Mouse (Mus musculus) embryo, embryonic 11 days (tissue): ENCODE measurements around the gene Gng3.
"Not testable (repeated sequence)": the region's sequence is repeated elsewhere in the genome, so short reads cannot be mapped to it uniquely, and the experiment has no call there.

Source experiments
- DNase-seq: peaks from one replicate; pipeline ENCODE4 v3.0.0-alpha.2; 2015

Gene Gng3

DNA sequence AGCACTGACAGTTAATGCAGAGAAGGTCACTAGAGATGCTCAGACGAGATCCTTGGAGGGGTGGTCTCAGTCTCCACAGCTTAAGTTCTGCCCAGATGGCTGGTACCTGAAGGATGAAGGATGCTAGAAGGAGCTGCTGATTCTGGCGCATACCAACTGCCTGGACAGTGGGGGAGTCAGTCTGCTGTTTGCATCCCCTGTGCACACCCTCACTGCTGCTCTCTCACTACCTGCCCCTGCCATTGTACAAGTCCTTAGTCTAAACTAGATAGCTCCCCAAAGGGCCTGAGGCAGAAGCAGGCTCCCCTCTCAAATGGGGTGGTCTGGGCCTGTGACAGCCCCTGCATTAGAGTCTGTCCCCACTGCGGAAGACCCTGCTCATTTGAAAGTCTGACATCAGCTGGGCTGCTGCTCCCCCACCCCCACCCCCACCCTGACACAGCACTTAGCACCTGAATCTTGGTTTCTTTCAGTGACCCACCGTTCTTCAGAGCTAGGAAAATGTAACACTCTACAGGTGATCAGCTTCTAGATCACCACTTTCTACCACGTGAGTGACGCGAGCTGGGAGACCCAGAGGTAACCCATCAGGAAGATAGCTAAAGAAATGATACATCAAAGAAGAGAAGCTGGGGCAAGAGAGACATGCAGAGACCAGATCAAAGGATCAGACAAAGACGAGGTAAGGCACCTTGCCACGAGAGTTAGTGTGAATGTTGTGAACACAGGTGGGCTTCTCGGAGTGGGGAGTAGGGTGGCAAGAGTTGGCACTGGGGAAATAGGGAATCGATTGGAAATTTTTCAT lies at the start of gene Gng3:
Gene Gng3 (minus strand): TSS at position 92 of the 805 bp plus-strand sequence.
- peak; percentile 57 for DNase-seq

DNA sequence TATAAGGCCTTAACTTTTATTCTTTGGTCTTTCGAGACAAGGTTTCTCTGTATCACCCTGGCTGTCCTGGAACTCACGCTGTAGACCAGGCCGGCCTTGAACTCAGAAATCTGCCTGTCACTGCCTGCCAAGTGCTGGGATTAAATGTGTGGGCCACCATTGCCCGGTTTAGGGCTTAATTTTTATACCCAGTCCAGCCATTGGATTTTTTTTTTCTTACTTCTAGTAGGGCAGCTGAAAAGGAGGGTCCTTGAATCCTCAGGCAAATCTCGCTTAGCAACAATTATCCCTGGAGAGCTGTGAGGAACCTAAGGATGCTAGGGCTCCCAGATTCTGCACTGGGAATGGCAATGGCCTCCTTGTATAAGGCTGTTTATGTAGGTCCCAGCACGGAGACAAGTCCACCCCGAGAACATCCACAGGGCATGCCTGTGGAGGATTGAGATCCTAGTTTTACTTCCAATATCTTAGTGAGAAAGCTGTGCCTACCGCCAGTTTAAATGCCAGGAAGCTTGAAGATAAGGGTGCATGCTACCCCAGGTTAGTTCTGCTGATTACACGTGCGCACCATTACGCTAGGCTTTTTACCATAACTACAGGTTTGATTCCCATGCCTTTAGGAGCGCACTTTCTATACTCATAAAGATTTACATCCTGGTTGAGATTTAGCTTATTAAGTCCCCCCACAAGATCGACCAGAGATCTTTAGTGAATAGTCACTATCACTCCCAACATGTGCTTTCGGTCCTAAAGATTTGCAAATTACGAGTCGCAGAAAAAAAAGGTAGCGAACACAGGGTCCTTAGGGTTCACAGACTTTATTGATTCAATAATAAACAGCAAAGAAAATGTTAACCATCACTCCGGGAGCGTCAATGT lies 48.8 kb upstream of the Gng3 start:
- no peak for DNase-seq

DNA sequence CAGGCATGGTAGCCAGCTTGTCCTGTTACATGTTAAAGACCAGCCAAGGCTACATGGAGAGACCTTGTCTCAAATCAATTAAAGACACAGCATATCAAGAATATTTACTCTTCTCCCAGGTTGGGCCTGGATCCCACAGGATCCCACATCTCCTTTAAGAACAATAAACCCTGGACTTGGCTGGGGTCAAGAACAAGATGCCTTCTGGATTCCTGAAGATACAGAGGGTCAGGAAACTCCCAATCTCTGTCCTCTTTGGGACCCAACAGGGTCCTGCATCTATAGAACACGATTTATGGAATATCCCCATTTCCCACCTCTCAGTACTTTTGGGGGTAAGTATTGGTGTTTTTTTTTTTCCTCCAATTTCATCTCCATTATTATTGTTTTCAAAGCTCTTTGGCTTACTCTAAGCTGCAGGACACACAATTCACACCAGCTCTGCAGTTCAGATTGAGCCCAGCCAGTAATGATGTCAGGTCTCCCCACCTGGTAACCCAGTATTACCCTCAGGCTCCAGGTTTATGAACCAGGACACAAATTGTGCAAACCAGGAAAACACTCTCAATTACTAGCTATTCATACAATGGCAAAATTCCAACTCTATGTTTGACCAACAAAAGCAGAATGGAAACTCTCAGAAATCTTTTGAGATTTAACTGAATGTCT lies 48.1 kb upstream of the Gng3 start:
- DNase-seq: no peak

DNA sequence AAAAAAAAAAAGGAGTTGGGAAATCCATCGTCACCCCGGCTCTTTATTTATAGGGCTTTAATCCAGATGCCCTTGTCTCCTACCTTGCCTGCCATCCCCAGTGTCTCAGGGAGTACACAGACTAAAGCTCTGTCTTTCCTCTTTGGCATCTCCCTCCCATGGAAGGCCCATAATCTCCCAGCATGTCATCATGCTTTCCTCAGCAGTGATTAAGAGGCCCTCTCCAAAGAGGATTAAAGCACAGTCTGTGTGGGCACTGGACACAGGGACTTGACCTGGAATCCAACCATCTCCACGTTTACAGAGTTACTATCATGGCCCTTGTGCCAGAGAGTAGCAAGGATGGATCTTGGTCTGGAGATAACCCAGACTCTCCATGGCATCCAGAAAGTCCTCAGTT lies 44.6 kb upstream of the Gng3 start, which contains the start of the genes Lbhd1 and Gm49403:
Gene Lbhd1 (plus strand): TSS at position 117 of the 400 bp plus-strand sequence.
Gene Gm49403 (plus strand): TSS at position 315 of the 400 bp plus-strand sequence.
- DNase-seq: no peak

DNA sequence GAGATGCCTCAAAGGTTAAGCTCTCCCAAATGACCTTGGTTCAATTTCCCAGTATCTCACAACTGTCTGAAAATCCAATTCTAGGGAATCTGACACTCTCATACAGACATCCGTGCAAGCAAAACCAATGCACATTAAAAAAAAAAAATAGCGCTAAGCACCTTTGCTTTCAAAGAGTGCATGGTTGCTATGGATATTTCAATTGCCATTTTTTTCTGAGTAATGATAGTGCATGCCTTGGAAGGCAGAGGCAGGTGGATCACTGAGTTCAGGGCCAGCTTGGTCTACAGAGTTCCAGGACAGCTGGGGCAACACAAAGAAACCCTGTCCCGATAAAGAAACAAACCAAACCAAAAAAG lies 42.0 kb upstream of the Gng3 start:
- DNase-seq: no peak

DNA sequence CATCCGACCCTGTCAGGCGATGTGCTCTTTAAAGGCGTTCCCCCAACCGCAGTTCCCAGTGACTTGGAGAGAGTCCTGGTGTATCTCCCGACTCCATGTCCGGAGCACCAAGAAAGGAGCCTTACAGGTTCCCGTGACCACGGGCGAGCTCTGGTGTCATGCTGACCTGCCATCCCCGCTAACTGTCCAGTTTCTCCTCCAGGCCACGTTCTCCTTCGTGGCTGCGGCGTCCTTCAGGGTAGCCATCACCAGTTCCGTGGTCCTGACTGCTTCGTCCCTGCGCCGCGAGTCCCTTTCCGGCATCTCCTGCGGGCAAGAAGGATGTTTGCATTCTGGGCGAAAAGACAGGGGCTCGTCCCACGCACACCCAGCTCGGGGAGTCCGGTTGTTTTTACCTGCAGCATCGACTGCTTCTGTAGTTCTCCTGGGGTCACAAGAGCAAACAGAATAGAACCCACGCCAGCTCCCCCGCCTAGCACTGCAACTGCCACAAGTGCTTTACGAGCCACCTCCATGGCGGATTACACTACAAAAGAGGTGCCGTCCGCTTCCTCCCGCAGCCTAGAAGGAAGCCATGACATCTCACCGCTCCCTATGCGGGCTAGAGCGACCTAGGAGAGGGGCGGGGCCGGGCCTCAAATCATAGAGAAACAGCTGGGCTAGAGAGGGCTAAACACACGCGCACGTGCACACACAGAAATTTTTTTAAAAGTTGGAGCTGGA lies 41.5 kb upstream of the Gng3 start, which contains the start of gene Uqcc3:
Gene Uqcc3 (minus strand): TSS at position 613 of the 723 bp plus-strand sequence.
- DNase-seq: peak; percentile 95

DNA sequence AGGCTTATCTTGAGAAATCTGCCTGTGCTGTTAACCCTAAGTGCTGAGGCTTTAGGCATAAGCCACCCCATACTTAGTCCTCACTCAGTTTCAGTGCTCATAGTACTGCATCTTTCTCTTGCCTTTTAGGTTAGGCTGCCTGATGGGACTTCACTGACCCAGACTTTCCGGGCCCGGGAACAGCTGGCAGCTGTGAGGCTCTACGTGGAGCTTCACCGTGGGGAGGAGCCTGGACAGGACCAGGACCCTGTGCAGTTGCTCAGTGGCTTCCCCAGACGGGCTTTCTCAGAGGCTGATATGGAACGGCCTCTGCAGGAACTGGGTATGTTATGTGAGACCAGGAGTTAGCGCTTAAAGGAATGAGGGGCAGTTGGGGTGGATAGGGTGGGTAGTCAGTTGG lies 36.0 kb upstream of the Gng3 start:
- DNase-seq: no peak

DNA sequence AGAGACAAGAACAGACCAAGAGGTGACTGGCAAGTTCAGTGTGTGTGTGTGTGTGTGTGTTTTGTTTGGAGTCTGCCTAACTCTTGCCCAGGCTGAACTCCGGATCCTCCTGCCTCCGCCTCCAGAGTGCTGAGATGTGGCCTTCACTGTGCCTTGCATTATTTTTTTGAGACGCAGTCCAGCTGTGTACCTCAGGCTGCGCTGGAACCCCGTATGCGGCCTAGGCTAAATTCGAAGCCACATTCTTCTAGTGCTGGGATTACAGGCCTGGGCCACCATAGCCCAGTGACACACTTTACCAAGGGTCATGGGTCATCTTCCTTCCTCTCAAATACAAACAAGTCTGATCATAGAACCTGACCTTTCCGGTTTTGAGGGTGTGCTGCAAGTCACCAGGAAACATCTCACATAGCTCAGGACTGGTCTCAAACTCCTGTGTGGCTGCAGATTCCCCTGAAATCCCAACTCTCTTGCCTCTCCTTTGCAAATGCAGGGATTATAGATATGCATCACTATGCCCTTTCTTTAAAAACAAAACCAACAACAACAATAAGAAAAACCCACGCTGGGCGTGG lies 33.4 kb upstream of the Gng3 start:
- DNase-seq: no peak

DNA sequence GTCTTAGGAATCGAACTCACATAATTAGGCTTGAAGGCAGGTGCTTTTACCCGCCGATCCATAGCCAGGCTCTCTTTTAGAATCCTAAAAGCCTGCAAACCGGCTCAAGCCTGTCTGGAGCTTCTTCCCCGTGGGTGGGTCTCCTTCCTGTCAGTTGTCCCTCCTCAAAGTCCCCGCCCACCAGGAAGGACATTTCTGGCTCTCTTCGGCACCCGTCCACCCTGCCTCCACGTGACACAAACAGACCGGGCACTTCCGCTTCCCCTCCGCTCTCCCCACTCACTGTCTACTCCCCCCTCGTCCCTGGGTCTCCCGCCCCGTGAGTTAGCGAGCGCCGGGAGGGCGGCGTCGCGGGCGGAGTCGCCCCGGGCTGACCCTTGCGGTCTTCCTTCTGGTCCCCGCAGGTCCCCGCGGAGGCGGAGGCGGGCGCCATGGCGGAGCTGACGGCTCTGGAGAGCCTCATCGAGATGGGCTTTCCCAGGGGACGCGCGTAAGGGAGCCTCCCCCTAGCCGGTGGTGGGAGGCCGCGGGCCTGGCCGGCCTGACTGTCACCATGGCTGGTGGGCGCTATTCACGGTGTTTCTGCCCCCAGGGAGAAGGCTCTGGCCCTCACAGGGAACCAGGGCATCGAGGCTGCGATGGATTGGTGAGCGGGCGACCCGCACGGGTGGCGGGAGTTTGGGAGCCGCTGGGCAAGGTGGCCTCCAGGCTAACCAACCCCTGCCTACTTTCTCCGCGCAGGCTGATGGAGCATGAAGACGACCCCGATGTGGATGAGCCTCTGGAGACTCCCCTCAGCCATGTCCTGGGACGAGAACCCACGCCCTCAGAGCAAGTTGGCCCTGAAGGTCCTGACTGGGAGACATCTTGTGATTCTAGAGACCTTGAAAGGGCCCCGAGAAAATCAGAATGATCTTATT lies 32.5 kb upstream of the Gng3 start, which contains the start of gene Ubxn1:
Gene Ubxn1 (plus strand): TSS at position 230 of the 920 bp plus-strand sequence.
- DNase-seq: peak; percentile 96

DNA sequence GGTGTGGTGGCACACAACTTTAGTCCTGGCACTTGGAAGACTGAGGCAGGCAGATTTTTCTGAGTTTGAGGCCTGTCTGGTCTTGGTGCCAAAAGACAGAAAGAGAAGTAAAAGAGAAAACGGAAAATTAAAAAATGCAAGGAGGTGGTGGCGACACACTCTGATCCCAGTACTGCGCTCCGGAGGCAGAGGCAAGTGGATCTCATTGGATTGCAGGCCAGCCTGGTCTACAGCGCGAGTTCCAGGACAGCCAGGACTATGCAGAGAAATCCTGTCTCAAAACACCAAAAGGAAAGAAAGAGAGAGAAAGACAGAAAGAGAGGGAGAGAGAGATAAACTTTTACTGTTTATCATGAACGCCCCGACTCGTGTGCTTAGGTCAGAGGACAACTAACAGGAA lies 31.8 kb upstream of the Gng3 start:
- no peak for DNase-seq

DNA sequence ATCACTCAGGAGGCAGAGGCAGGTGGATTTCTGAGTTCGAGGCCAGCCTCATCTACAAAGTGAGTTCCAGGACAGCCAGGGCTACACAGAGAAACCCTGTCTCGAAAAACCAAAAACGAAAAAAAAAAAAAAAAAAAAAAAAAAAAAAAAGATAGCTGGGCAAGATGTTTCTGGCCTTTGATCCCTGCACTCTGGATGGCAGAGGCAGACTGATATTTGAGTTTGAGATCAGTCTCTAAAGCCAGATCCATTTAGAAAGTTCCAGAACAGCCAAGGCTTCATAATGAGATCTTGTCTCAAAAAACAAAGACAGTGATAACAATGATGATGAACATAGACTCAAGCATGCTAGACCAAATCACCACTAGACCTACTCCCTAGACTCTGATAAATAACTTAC lies 31.4 kb upstream of the Gng3 start:
- not testable (repeated sequence) for DNase-seq

DNA sequence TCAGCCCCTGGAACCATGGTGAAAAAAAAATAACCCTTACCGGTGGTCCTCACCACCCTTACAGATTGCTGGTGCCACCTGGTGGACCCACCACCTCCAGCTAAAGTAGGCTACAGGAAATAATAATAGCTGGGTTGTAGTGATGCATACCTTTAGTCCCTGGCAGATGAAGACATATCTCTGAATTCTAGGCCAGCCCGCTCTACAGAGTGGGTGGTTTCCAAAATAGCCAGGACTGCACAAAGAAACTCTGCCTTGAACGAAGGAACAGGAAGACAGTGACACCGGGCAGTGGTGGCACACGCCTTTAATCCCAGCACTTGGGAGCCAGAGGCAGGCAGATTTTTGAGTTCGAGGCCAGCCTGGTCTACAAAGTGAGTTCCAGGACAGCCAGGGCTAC lies 25.3 kb upstream of the Gng3 start:
- DNase-seq: no peak

DNA sequence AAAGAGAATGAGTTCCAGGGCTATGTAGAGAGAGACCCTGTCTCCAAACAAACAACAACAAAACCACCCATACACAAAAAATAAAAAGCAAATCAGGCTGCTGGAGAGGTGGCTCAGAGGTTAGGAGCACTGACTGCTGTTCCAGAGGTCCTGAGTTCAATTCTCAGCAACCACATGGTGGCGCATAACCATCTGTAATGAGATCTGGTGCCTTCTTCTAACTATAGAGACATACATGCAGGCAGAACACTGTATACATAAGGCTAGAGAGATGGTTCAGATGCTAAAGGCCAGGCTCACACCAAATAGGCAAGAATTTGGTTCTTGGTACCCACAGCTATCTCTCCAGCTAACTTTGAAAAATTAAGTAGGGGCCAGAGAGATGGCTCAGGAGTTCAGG lies 20.0 kb upstream of the Gng3 start:
- DNase-seq: peak; percentile 31

DNA sequence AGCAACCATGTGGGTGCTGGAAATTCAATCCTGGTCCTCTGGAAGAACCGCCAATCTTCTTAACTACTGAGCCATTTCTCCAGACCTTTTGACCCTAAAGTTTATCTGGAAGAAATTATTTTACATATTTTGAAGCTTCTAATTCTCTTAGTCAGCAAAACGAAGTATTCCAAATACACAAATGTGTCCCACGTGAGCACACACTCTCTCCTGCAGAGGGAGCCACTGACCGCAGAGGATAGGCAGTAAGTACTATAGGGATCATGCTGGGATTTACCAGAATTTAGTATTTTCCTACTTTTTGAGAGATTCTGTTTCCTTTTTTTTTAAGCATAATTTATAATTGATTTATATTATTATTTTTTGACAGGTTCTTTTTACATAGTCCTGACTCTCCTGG lies 18.7 kb upstream of the Gng3 start:
- DNase-seq: peak; percentile 55

DNA sequence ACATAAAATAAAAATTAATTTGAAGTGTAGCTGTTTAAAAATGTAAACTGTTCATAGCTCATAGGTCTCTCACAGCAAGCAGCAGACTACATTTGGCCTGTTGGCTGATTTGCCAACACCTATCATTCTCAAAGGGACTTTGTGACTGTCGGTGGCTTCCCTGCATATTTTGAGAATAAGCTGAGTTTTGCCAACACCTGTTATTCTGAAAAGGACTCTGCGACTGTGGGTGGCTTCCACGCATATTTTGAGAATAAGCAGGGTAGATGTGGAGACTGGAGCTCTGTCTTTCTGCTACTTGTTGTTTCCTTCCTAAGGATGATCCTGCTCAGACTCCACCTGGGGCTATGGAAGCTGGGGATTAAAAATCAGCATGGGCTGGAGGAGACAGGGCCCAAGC lies 14.1 kb upstream of the Gng3 start:
- no peak for DNase-seq

DNA sequence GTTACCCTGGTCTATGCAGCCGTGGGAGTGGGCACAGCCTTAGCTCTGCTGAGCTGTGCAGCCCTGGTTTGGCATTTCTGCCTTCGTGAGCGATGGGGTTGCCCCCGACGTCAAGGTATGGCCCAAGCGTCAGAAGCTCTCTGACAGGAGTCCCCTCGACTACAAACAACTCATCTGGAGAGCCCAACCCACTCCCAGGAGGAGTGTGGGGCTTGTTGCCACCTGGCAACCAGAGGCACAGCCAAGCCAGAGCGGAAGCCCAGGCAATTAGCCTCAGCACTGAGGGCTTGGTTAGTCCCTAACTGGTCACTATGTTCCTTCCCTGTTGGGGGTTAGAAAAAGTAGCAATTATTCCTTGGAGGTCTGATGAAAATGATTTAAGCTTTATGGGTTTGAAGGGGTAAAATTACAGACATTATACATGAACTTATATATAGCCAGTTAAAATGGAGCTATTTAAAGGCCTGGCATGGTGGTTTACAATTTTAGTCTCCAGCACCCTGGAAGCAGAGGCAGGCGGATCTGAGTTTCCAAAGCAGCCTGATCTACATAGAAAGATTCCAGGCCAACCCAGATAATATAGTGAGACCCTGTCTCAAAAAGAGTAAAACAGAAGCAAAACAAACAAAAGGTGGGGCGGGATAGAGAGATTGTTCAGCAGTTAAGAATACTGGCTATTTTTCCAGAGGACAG lies 13.4 kb upstream of the Gng3 start:
- DNase-seq: no peak

DNA sequence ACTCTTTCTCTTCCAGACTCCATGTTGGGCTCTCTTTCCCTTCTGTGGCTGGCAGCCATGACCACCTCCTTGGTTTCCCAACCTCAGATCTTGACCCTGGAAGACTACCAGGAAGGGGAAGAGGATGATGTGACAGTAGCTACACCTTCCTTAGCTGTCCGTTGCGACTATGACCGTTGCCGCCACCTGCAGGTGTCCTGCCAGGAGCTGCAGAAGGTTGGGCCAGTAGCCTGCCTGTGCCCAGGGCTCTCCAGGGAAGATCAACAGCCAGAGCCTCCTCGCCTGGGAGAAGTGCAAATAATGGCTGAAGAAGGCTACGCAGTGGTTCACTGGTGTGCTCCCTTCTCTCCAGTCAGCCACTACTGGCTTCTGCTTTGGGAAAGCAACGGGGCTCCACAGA lies 12.6 kb upstream of the Gng3 start:
- no peak for DNase-seq

DNA sequence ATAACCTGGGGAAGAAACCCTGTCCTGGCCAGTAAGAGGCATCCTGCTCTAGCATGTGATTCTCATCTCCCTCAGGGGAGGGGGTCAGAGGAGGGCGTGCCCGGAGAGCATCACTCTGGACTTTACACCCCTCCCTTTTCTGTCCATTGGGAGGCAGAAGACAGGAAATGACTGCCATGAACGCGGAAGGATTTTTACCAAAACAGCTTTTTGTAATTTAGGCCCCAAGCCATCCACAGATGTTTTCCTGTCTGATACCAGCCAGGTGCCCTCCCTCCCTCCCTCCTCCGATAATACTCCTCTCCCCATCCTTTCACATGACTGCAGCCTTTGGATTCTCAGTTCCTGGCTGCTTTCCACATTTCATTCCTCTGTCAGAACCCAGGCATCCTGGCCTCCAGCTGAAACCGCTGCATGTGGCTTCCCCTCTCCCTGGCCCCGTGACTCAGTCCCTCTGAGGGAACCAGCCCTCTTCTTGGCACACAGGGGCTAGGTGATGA lies 11.5 kb upstream of the Gng3 start, which contains the start of gene Lrrn4cl:
Gene Lrrn4cl (plus strand): TSS at position 367 of the 500 bp plus-strand sequence.
- DNase-seq: peak; percentile 61

DNA sequence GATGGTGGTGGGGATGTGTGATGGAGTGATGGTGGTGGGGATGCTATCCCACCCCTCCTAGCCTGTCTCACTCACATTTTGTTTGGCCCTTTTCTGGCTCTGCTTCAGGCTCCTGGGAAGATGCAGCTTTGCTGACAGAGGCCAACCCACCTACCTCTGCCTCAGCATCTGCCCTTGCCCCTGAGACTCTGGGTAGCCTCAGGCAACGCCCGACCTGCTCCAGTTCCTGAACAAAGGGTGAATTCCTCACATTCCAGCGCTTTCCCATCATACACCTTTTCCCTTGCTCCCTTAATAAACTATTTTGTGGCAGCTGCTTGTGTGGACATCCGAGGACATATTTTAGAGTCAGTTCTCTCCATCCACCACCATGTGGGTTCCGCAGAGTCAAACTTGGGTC lies 9.4 kb upstream of the Gng3 start:
- no peak for DNase-seq
